Mouse (Mus musculus) MEL (cell line): ENCODE results near the gene Pidd1.
A peak's percentile ranks its signal among the peaks of the same experiment; 100 is the strongest.

ENCODE experiments used
- CHD2 ChIP-seq: IDR thresholded peaks from 2 replicates; pipeline ENCODE4 v1.6.1; 2011; ENCODE audit warnings: low read length, improper control_type of control experiment
- CTCF ChIP-seq, 3 experiments: IDR thresholded peaks in 2 of 3; conservative IDR thresholded peaks in 1 of 3; 2 replicates each; pipeline ENCODE4 v1.5.1; 2011 to 2012; ENCODE audit warnings: low read length in 3 of 3, low read depth in 2 of 3, mild to moderate bottlenecking in 2 of 3, improper control_type of control experiment in 1 of 3, inconsistent platforms in 1 of 3, mixed read lengths in 1 of 3, moderate library complexity in 1 of 3; ENCODE audit not compliant: control insufficient read depth in 1 of 3, insufficient read depth in 1 of 3, poor library complexity in 1 of 3, severe bottlenecking in 1 of 3
- HCFC1 ChIP-seq: IDR thresholded peaks from 2 replicates; pipeline ENCODE4 v1.6.1; 2012; ENCODE audit warnings: low read depth, mild to moderate bottlenecking, inconsistent platforms, low read length, improper control_type of control experiment, moderate library complexity
- POLR2A ChIP-seq, 2 experiments: IDR thresholded peaks; 2 replicates each; pipeline ENCODE4 v1.6.1; 2011 to 2012; ENCODE audit warnings: low read length in 2 of 2, mild to moderate bottlenecking in 2 of 2, control low read depth in 1 of 2, improper control_type of control experiment in 1 of 2, low read depth in 1 of 2, moderate library complexity in 1 of 2; ENCODE audit not compliant: control insufficient read depth in 1 of 2, insufficient read depth in 1 of 2, poor library complexity in 1 of 2

GRCm38 (mm10) chr7:141392552-141393222 lies 51.1 kb downstream of the Pidd1 start:
- TF ChIP-seq CTCF (IDR thresholded peaks at IDR 0.05 in 2 of 3, conservative IDR thresholded peaks at IDR 0.05 in 1 of 3; ENCODE audit: control insufficient read depth in 1 of 3, insufficient read depth in 1 of 3, low read depth in 2 of 3, low read length in 3 of 3, poor library complexity in 1 of 3, severe bottlenecking in 1 of 3) = no peak
- TF ChIP-seq CHD2 = no peak
- TF ChIP-seq POLR2A (IDR thresholded peaks at IDR 0.05; ENCODE audit: control insufficient read depth in 1 of 2, insufficient read depth in 1 of 2, low read depth in 1 of 2, low read length in 2 of 2, poor library complexity in 1 of 2) = peak in 1 of 2 experiments; percentile 62; a peak in 2 of 4 replicates
- TF ChIP-seq HCFC1 = no peak
